11 mouse cellular contexts compared by ENCODE assay signal in the genomic region with DNA sequence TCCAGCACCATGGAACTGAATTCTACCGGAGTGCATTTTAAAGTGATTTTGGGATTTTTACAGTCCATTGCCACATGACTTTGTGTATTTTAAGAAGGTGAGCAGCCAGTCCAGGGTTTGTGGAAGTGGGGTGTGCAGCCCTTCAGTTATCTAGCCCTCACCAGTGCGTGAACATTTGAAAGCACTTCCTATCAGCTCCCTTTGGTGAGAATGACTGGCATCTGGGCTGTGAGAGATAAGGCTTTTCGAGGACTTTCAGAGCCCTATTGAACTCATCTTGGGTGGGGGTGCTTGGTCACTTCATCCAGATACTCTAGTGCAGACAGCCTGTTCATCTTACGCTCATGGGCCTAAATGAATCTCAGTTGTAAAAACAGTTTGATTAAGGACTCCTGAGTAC.
DNase-seq lines count a peak whose midpoint lies in the region; ATAC-seq and TF ChIP-seq lines count a peak whose summit lies in the region.
"Had no signal": no experiment of that assay in that cellular context is flagged by ENCODE, and none has a peak within 500 bp of the region (broad histone marks: within the 10 kb centered on the region; RNA-seq: fewer than 3 reads in every experiment).

No protein-coding gene starts in this region.

- H3K4me3 ChIP-seq in heart, embryonic 15.5 days, result no peak overlapping the region
- peak overlapping the region; percentile 52; the same call in 1 of the 2 replicates for H3K4me3 ChIP-seq in G1E (ENCODE audit: low read depth, low read length)
- peak overlapping the region; percentile 27 to 31; a peak in 2 of 4 replicates for H3K4me3 ChIP-seq in liver, embryonic 14.5 days (ENCODE audit: insufficient read depth in 1 of 2, low read depth in 2 of 2, low read length in 2 of 2)
- H3K4me3 ChIP-seq: embryonic facial prominence, embryonic 13.5 days had no signal

- H3K9me3 ChIP-seq in heart, embryonic 15.5 days (replicated peaks), result no peaks in the 10 kb centered on the region
- no peaks in the 10 kb centered on the region for H3K9me3 ChIP-seq in G1E (replicated peaks)
- H3K9me3 ChIP-seq in liver, embryonic 14.5 days (ENCODE audit: control insufficient read depth, low read length), result no peaks in the 10 kb centered on the region
- H3K9me3 ChIP-seq: embryonic facial prominence, embryonic 13.5 days had no signal

- no peaks in the 10 kb centered on the region for H3K27me3 ChIP-seq in heart, embryonic 15.5 days
- H3K27me3 ChIP-seq in G1E (ENCODE audit: insufficient read depth, low read length), result no peaks in the 10 kb centered on the region
- H3K27me3 ChIP-seq in liver, embryonic 14.5 days (ENCODE audit: control insufficient read depth, insufficient read depth, low read length), result no peaks in the 10 kb centered on the region
- H3K27me3 ChIP-seq: embryonic facial prominence, embryonic 13.5 days had no signal

- no peak for TF ChIP-seq CTCF in G1E (IDR thresholded peaks at IDR 0.05; ENCODE audit: low read depth, low read length)
- TF ChIP-seq CTCF in liver, embryonic 14.5 days (IDR thresholded peaks at IDR 0.05; ENCODE audit: low read depth), result no peak

- 20% methylated on average over 4 of the region's 4 CpGs for WGBS in heart, embryonic 15.5 days
- WGBS in liver, embryonic 14.5 days (ENCODE audit: insufficient replicate concordance), result 3% methylated on average over 4 of the region's 4 CpGs

- peak; percentile 100 for TF ChIP-seq EP300 in liver, embryonic 14.5 days (IDR thresholded peaks at IDR 0.05; ENCODE audit: low read depth)

- H3K4me2 ChIP-seq in heart, embryonic 15.5 days, result peak overlapping the region; percentile 24; the same call in 1 of the 2 replicates
- H3K4me2 ChIP-seq in liver, embryonic 14.5 days (ENCODE audit: low read depth), result peak overlapping the region; percentile 80
- H3K4me2 ChIP-seq: embryonic facial prominence, embryonic 13.5 days had no signal

- no peaks in the 10 kb centered on the region for H3K36me3 ChIP-seq in heart, embryonic 15.5 days
- H3K36me3 ChIP-seq in G1E (replicated peaks), result peaks cover 44% of the 10 kb centered on the region
- no peaks in the 10 kb centered on the region for H3K36me3 ChIP-seq in liver, embryonic 14.5 days (replicated peaks; ENCODE audit: control insufficient read depth, insufficient read depth, low read depth)

- H3K27ac ChIP-seq in heart, embryonic 15.5 days, result peak overlapping the region; percentile 15; the same call in 1 of the 2 replicates
- peak overlapping the region; percentile 98 for H3K27ac ChIP-seq in liver, embryonic 14.5 days
- H3K27ac ChIP-seq: embryonic facial prominence, embryonic 13.5 days; macrophage had no signal

- peak; percentile 65 for ATAC-seq in heart, embryonic 15.5 days (replicated peaks; ENCODE audit: insufficient number of reproducible peaks, insufficient read depth, low FRiP score, low read depth)
- peak; percentile 93 for ATAC-seq in G1E (ENCODE audit: extremely low read depth, insufficient number of reproducible peaks, low FRiP score, poor library complexity, severe bottlenecking)
- ATAC-seq in liver, embryonic 14.5 days (ENCODE audit: insufficient read depth), result peak; percentile 98
- ATAC-seq in CD4-positive, CD25-positive, alpha-beta regulatory T cell, adult 4 months, result no peak
- ATAC-seq: activated CD4-positive, CD25-positive, alpha-beta regulatory T cell, adult 4 months had no signal

- peaks cover 42% of the 10 kb centered on the region for H3K4me1 ChIP-seq in heart, embryonic 15.5 days (replicated peaks)
- peaks cover 66% of the 10 kb centered on the region for H3K4me1 ChIP-seq in G1E (ENCODE audit: insufficient read depth, low read depth, low read length)
- H3K4me1 ChIP-seq in liver, embryonic 14.5 days (replicated peaks; ENCODE audit: control insufficient read depth in 2 of 2, insufficient read depth in 2 of 2, low read length in 1 of 2), result peaks cover 63 to 68% of the 10 kb centered on the region in 2 experiments

- no peak for DNase-seq in heart, postnatal 4 days
- DNase-seq in G1E (ENCODE audit: low spot score), result peak; percentile 79
- DNase-seq in c-Kit-negative CD71-positive TER-119-positive erythroid progenitor cells, embryonic 14.5 days (ENCODE audit: low read depth, low spot score), result peak; percentile 85
- DNase-seq in liver, embryonic 14.5 days (ENCODE audit: low read depth in 3 of 3, low spot score in 3 of 3), result peak; percentile 92 to 96 (median 95)
- DNase-seq in cerebellum, postnatal 4 days (ENCODE audit: low spot score in 2 of 2), result no peak
- DNase-seq: retina, postnatal 1 day had no signal

- no peak overlapping the region for H3K9ac ChIP-seq in heart, embryonic 15.5 days
- H3K9ac ChIP-seq in liver, embryonic 14.5 days (replicated peaks), result peak overlapping the region; percentile 70
- H3K9ac ChIP-seq: embryonic facial prominence, embryonic 13.5 days had no signal

Comparison
In these comparisons a context has a peak if more than half of its experiments do, and no peak if none do; other contexts are left out.
1. DNase-seq: peak in G1E (single experiment), c-Kit-negative CD71-positive TER-119-positive erythroid progenitor cells, embryonic 14.5 days (single experiment) and liver, embryonic 14.5 days (3 of 3); none in heart, postnatal 4 days (single experiment) and cerebellum, postnatal 4 days (0 of 2).